Mouse (Mus musculus): ENCODE measurements around the gene Skil. TPM values are rescaled to one million over a fixed set of nuclear protein-coding genes. Genes with fewer than 3 reads are reported as not detected.
A peak's percentile ranks its signal among the peaks of the same experiment; 100 is the strongest.

Gene Skil
- total and polyA plus RNA-seq, 2 experiments from 2014 or later: 22.7 to 51.3 TPM

DNA sequence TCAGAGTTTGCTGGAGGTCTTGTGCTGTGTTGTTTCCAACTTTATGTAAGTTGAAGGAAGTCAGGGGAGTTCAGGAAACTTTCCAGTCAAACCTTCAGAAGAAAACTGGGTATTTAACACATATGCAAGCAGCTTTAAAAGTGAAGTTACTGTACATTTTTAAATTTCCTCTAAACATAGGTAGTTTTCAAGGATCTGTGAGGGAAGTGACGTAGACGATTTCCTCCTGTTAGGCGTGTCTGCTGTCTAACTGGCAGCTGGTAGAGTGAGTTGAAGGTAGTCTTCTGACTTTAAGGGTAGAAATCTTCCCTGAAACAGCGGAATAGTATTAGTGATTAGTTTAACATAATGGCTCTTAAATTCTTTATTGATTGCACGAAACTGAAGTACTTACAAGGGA is 5.2 kb downstream of the Skil start:
- Histone ChIP-seq H3K36me3 (ENCODE audit: insufficient read depth) (peaks cover 4% of the 10 kb centered on the region; the same call in 1 of the 2 replicates), H3K4me3 (ENCODE audit: low read depth, low read length) (no peak overlapping the region), H3K9me3 (ENCODE audit: low read length) (no peaks in the 10 kb centered on the region), H3K27ac (ENCODE audit: low read depth, low read length) (no peak overlapping the region), H3K9ac (no peak overlapping the region), H3K27me3 (ENCODE audit: insufficient read depth, low read length) (no peaks in the 10 kb centered on the region), H3K4me2 (ENCODE audit: low read depth) (peak overlapping the region; percentile 25; the same call in 1 of the 2 replicates), H3K4me1 (ENCODE audit: insufficient read depth) (peaks cover 21% of the 10 kb centered on the region; the same call in 1 of the 2 replicates)
- ATAC-seq (no peak), DNase-seq (no peak)
- no peak for TF ChIP-seq CTCF (IDR thresholded peaks at IDR 0.05; ENCODE audit: low read depth)
- WGBS: 75% methylated on average over 5 of the region's 5 CpGs

DNA sequence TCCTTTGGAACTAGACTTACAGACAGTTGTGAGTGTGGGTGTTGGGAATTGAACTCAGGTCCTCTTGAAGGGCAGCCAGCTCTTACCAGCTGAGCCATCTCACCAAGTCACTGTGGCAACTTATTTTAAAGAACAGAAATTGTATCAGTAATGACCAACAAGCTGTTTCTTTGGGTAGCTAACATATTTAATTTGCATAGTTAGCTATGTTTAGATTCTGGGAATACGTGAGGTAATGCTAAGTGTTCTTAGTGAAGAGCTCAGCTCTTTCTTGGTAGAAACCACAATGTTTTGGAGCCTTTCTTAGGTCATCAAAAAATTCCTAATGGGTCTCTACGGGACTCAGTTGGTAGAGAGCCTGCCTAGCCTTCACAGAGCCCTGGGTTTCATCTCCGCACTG is 5.9 kb downstream of the Skil start:
- DNase-seq: no peak
- no peak for ATAC-seq
- Histone ChIP-seq H3K4me2 (ENCODE audit: low read depth) (no peak overlapping the region), H3K36me3 (ENCODE audit: insufficient read depth) (peaks cover 4% of the 10 kb centered on the region; the same call in 1 of the 2 replicates), H3K4me1 (ENCODE audit: insufficient read depth) (peaks cover 21% of the 10 kb centered on the region; the same call in 1 of the 2 replicates), H3K27me3 (ENCODE audit: insufficient read depth, low read length) (no peaks in the 10 kb centered on the region), H3K27ac (ENCODE audit: low read depth, low read length) (no peak overlapping the region), H3K9ac (no peak overlapping the region), H3K4me3 (ENCODE audit: low read depth, low read length) (no peak overlapping the region), H3K9me3 (ENCODE audit: low read length) (no peaks in the 10 kb centered on the region)
- WGBS: 86% methylated on average over 3 of the region's 3 CpGs
- no peak for TF ChIP-seq CTCF (IDR thresholded peaks at IDR 0.05; ENCODE audit: low read depth)

DNA sequence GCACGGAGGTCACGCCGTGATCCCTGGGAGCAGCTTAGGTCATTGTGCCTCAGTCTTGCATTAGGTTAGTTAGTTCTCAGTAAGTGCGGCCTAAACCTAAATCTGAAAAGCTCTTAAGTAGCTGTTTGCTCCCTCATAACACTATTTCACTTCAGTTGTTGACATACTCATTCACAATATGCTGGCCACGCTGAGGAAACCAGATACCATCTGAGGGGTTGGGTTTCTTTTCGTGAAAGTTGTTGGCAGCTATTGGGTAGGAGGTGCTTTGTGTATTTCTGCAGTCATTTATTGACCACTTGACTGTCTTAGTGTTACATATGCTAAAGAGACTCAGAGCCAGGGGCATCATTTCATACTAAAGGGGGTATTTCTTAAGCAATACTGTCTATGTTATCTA is 10.1 kb downstream of the Skil start:
- TF ChIP-seq CTCF (IDR thresholded peaks at IDR 0.05; ENCODE audit: low read depth): no peak
- DNase-seq (no peak), ATAC-seq (no peak)
- H3K4me3 ChIP-seq (ENCODE audit: low read depth, low read length): no peak overlapping the region
- H3K9me3 ChIP-seq (ENCODE audit: low read length): no peaks in the 10 kb centered on the region
- H3K4me2 ChIP-seq (ENCODE audit: low read depth): no peak overlapping the region
- 80% methylated on average over 6 of the region's 6 CpGs for WGBS
- H3K36me3 ChIP-seq (ENCODE audit: insufficient read depth): no peaks in the 10 kb centered on the region
- no peaks in the 10 kb centered on the region for H3K27me3 ChIP-seq (ENCODE audit: insufficient read depth, low read length)
- H3K4me1 ChIP-seq (ENCODE audit: insufficient read depth): peaks cover 15% of the 10 kb centered on the region; the same call in 1 of the 2 replicates
- H3K9ac ChIP-seq: no peak overlapping the region
- H3K27ac ChIP-seq (ENCODE audit: low read depth, low read length): no peak overlapping the region

DNA sequence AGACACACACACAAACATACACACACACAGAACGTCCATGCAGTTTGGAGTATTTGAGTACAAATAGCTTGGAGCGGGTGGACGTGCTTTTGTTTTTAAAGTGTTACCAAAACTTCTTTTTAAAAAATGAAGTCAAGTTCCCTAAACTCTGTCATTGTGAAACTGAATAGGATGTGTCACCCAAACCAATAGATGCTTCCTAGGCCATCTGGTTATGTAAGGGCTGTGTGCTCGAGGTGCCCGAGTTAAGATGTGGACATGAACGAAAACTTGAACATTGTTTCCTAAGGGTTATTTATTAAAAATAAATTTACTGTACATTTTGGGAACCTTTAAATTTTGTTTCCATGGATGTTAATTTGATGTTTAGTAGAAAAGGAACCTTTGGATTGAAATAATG is 11.7 kb downstream of the Skil start:
- TF ChIP-seq CTCF (IDR thresholded peaks at IDR 0.05; ENCODE audit: low read depth): no peak
- H3K9me3 ChIP-seq (ENCODE audit: low read length): no peaks in the 10 kb centered on the region
- H3K9ac ChIP-seq: no peak overlapping the region
- H3K4me3 ChIP-seq (ENCODE audit: low read depth, low read length): no peak overlapping the region
- H3K4me2 ChIP-seq (ENCODE audit: low read depth): no peak overlapping the region
- WGBS: 86% methylated on average over 6 of the region's 6 CpGs
- peaks cover 8% of the 10 kb centered on the region; the same call in 1 of the 2 replicates for H3K4me1 ChIP-seq (ENCODE audit: insufficient read depth)
- no peak for DNase-seq
- H3K36me3 ChIP-seq (ENCODE audit: insufficient read depth): no peaks in the 10 kb centered on the region
- H3K27ac ChIP-seq (ENCODE audit: low read depth, low read length): no peak overlapping the region
- H3K27me3 ChIP-seq (ENCODE audit: insufficient read depth, low read length): no peaks in the 10 kb centered on the region
- ATAC-seq: no peak

DNA sequence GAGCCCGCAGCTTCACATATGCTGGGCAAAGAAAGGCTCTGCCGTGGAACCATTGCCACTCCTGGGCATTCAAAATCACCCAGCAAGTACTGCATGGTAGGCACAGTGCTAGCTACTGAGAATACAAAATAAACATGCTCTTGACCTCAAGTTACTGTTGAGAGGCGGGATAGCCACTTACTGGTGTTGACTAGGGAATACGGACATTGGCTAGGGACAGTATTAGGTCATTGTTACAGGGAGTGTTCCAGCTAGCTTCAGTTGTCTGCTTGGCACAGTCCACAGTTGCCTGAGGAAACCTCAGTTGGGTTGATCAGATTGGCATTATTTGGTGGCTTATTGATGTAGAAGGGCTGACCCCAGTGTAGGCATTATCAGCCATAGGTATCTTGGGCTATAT is 12.8 kb downstream of the Skil start:
- WGBS: 72% methylated on average over 4 of the region's 4 CpGs
- H3K9ac ChIP-seq: no peak overlapping the region
- no peak overlapping the region for H3K4me3 ChIP-seq (ENCODE audit: low read depth, low read length)
- no peak overlapping the region for H3K4me2 ChIP-seq (ENCODE audit: low read depth)
- H3K27me3 ChIP-seq (ENCODE audit: insufficient read depth, low read length): no peaks in the 10 kb centered on the region
- H3K36me3 ChIP-seq (ENCODE audit: insufficient read depth): no peaks in the 10 kb centered on the region
- H3K4me1 ChIP-seq (ENCODE audit: insufficient read depth): peaks cover 8% of the 10 kb centered on the region; the same call in 1 of the 2 replicates
- H3K9me3 ChIP-seq (ENCODE audit: low read length): no peaks in the 10 kb centered on the region
- H3K27ac ChIP-seq (ENCODE audit: low read depth, low read length): no peak overlapping the region
- 0 out of 2 replicates have a peak, but pooled peaks have one; percentile 5 for ATAC-seq
- no peak for DNase-seq
- no peak for TF ChIP-seq CTCF (IDR thresholded peaks at IDR 0.05; ENCODE audit: low read depth)

DNA sequence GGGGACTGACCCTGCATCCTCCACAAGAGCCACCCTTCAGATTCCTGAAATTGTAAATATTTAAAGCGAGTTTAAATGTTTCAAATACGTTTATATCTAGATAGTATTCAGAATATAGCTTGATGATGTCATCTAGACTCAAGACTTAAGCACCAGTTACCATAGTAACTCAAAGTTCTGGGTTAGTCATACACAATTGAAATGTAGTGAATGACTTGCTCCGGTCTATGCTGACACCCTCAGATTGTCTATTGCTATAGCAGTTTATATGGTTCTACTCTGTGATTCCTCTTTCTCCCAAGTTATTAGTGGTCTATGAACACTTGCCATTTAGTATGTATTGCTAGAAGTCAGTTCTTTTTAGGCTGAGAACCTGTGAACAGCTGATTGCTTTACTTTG is 14.2 kb downstream of the Skil start:
- peak; percentile 54 for DNase-seq
- H3K27ac ChIP-seq (ENCODE audit: low read depth, low read length): no peak overlapping the region
- peaks cover 8% of the 10 kb centered on the region; the same call in 1 of the 2 replicates for H3K4me1 ChIP-seq (ENCODE audit: insufficient read depth)
- TF ChIP-seq CTCF (IDR thresholded peaks at IDR 0.05; ENCODE audit: low read depth): peak; percentile 70
- H3K9me3 ChIP-seq (ENCODE audit: low read length): no peaks in the 10 kb centered on the region
- no peak overlapping the region for H3K9ac ChIP-seq
- 44% methylated on average over 3 of the region's 3 CpGs for WGBS
- H3K4me2 ChIP-seq (ENCODE audit: low read depth): no peak overlapping the region
- no peaks in the 10 kb centered on the region for H3K27me3 ChIP-seq (ENCODE audit: insufficient read depth, low read length)
- peak; percentile 97 for ATAC-seq
- peaks cover 6% of the 10 kb centered on the region; the same call in 1 of the 2 replicates for H3K36me3 ChIP-seq (ENCODE audit: insufficient read depth)
- H3K4me3 ChIP-seq (ENCODE audit: low read depth, low read length): no peak overlapping the region

DNA sequence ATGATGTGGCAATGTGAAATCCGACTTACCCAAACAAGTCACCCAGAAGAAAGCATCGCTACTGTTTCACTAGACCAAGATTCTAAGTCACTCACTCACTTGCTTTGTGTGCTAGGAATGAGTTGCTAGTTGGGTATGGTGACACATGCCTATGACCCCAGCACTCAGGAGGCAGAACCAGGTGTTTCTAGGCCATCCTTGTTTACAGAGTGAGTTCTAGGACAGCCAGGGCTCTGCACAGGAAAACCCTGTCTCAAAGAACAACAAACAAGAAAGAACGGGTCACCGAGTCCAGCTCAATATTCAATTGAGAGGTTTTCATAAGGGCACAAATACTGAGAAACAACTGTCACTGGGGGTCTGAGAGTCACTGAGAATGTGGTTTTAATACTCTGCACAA is 28.2 kb downstream of the Skil start:
- 93% methylated on average over 4 of the region's 4 CpGs for WGBS
- TF ChIP-seq CTCF (IDR thresholded peaks at IDR 0.05; ENCODE audit: low read depth): no peak

More for the DNA sequence above, 28.2 kb downstream of the Skil start:
- peaks cover 19% of the 10 kb centered on the region for H3K36me3 ChIP-seq (ENCODE audit: insufficient read depth)
- no peaks in the 10 kb centered on the region for H3K4me1 ChIP-seq (ENCODE audit: insufficient read depth)
- no peaks in the 10 kb centered on the region for H3K27me3 ChIP-seq (ENCODE audit: insufficient read depth, low read length)
- DNase-seq (no peak), ATAC-seq (no peak)
- H3K4me2 ChIP-seq (ENCODE audit: low read depth): no peak overlapping the region
- no peak overlapping the region for H3K9ac ChIP-seq
- H3K4me3 ChIP-seq (ENCODE audit: low read depth, low read length): no peak overlapping the region
- H3K9me3 ChIP-seq (ENCODE audit: low read length): no peaks in the 10 kb centered on the region
- no peak overlapping the region for H3K27ac ChIP-seq (ENCODE audit: low read depth, low read length)
